Mouse (Mus musculus) intestine, embryonic 16.5 days (tissue): ENCODE measurements around the gene Tmprss9. TPM values are rescaled to one million over a fixed set of nuclear protein-coding genes. Genes with fewer than 3 reads are reported as not detected.

Experiments
- ATAC-seq: fragments of 200-750 bp; cut with Nextera tagmentation; 2 replicates; pipeline ENCODE4 v1.8.0; 2017; ENCODE audit warnings: moderate TSS enrichment, moderate library complexity
- H3K27ac ChIP-seq: fragments of 300-500 bp; sonication (generic); 2 replicates; pipeline ENCODE4 v1.5.1; 2014; ENCODE audit warnings: mild to moderate bottlenecking, low read length
- H3K27me3 ChIP-seq: fragments of 300-500 bp; sonication (generic); replicated peaks from 2 replicates; pipeline ENCODE4 v1.6.1; 2014; ENCODE audit warnings: low read length, control low read depth, mixed read lengths; ENCODE audit not compliant: control insufficient read depth, insufficient read depth
- H3K36me3 ChIP-seq: fragments of 300-500 bp; sonication (generic); 2 replicates; pipeline ENCODE4 v1.6.1; 2014; ENCODE audit warnings: low read length, control low read depth; ENCODE audit not compliant: control insufficient read depth, insufficient read depth
- H3K4me1 ChIP-seq: fragments of 300-500 bp; sonication (generic); 2 replicates; pipeline ENCODE4 v1.6.1; 2014; ENCODE audit warnings: low read length, control low read depth, mixed read lengths; ENCODE audit not compliant: control insufficient read depth, insufficient read depth
- H3K4me2 ChIP-seq: fragments of 300-500 bp; sonication (generic); 2 replicates; pipeline ENCODE4 v1.6.1; 2014; ENCODE audit warnings: low read depth, low read length, control low read depth
- H3K4me3 ChIP-seq: fragments of 300-500 bp; sonication (generic); 2 replicates; pipeline ENCODE4 v1.5.1; 2014; ENCODE audit warnings: mild to moderate bottlenecking, low read length
- H3K9ac ChIP-seq: fragments of 300-500 bp; sonication (generic); 2 replicates; pipeline ENCODE4 v1.6.1; 2014; ENCODE audit warnings: low read depth, low read length
- H3K9me3 ChIP-seq: fragments of 300-500 bp; sonication (generic); 2 replicates; pipeline ENCODE4 v1.6.1; 2016; ENCODE audit warnings: low read length, control low read depth; ENCODE audit not compliant: control insufficient read depth
- WGBS: fragments of 180-500 bp; shearing (Covaris S2); extraction: QIAGEN DNeasy Blood & Tissue Kit; methylation state at CpG from one replicate; pipeline ENCODE4 v1.1.7; 2014; 5-methylcytosine and 5-hydroxymethylcytosine counted together
- polyA plus RNA-seq: library from polyadenylated mRNA; unstranded; fragments of >200 nt; fragmentation: Nextera tagmentation; extraction: Ambion mirVana; gene quantifications from 2 replicates; pipeline ENCODE4 v1.2.1, GENCODE M21; 2015

The Tmprss9 gene
- polyA plus RNA-seq, 1 experiment from 2014 or later, result 0.06 TPM

DNA sequence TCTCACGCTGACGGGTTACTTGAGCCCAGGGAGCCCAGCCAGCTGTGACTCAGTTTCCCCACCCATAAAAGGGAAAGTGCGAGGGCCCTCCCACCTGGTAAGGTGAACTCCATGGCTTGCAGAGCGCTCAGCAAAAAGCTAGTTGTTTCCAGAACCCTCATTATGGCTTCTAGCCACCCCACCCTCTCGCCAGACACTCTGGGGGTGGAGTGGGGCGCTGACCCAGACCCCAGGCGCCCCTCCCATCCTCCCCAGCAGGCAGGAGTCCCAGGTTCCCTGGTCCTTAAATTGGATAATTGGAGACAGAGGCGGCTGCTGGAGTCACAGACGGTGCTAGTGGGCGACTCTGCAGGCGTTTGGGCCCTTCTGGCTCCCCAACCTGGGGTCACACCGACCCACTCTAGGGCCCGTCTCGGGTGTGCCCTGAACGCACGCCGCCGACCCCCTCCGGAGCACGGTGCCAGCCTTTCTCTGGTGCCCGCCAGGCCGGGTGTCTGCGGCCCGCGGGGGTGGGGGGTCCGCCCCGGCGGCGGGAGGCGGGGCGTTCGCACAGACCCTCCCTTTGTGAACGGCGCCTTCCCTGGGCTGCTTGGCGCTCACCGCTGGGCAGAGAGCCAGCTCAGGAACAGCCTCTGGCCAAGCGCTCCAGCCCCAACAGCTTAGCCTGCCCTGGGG is 64.6 kb downstream of the Tmprss9 start:
- no peaks in the 10 kb centered on the region for H3K27me3 ChIP-seq
- WGBS, result 4% methylated on average over 35 of the region's 37 CpGs

GRCm38 (mm10) chr10:80936810-80937164 is 65.1 kb downstream of the Tmprss9 start:
- no peak for ATAC-seq
- peak overlapping the region; percentile 69; the same call in 1 of the 2 replicates for H3K27ac ChIP-seq
- H3K27me3 ChIP-seq, result no peaks in the 10 kb centered on the region
- H3K36me3 ChIP-seq, result no peaks in the 10 kb centered on the region
- H3K9ac ChIP-seq, result peak overlapping the region; percentile 65
- peaks cover 87% of the 10 kb centered on the region for H3K4me1 ChIP-seq
- H3K4me2 ChIP-seq, result peak overlapping the region; percentile 81
- peak overlapping the region; percentile 40 for H3K4me3 ChIP-seq
- H3K9me3 ChIP-seq, result no peaks in the 10 kb centered on the region
- WGBS, result 21% methylated on average over 6 of the region's 6 CpGs

More for the DNA sequence above, 64.6 kb downstream of the Tmprss9 start:
- Histone ChIP-seq H3K36me3 (no peaks in the 10 kb centered on the region; the same call in 1 of the 2 replicates), H3K4me1 (peaks cover 87% of the 10 kb centered on the region), H3K9ac (peak overlapping the region; percentile 65), H3K4me3 (peak overlapping the region; percentile 40), H3K9me3 (no peaks in the 10 kb centered on the region), H3K27ac (peak overlapping the region; percentile 42), H3K4me2 (peak overlapping the region; percentile 81)
- ATAC-seq, result no peak

DNA sequence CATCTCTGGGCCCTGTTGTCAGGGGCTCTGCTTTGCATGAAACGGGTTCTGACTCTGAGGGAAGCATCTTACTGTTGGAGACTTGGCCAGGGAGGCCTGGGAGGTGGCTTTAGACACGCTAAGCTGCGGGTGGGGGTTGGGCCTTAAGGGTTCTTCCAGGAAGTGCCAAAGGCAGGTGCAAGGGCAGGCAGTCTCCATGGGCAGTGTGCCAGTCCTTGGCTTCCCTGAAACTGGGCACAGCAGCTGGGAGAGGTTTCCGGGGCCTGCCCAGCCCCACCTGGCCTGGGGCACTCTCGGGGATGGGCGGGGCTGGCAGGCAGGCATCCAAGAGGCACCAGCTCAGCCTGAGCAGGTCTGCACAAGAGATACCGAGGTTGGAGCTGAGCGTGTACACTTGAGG is 66.0 kb downstream of the Tmprss9 start:
- Histone ChIP-seq H3K4me1 (peaks cover 82% of the 10 kb centered on the region), H3K9ac (peak overlapping the region; percentile 39), H3K27me3 (no peaks in the 10 kb centered on the region), H3K27ac (peak overlapping the region; percentile 69), H3K36me3 (no peaks in the 10 kb centered on the region), H3K9me3 (no peaks in the 10 kb centered on the region), H3K4me3 (no peak overlapping the region), H3K4me2 (0 out of 2 replicates have a peak overlapping the region, but pooled peaks have one; percentile 1)
- WGBS, result 22% methylated on average over 8 of the region's 8 CpGs
- peak; percentile 32 for ATAC-seq

DNA sequence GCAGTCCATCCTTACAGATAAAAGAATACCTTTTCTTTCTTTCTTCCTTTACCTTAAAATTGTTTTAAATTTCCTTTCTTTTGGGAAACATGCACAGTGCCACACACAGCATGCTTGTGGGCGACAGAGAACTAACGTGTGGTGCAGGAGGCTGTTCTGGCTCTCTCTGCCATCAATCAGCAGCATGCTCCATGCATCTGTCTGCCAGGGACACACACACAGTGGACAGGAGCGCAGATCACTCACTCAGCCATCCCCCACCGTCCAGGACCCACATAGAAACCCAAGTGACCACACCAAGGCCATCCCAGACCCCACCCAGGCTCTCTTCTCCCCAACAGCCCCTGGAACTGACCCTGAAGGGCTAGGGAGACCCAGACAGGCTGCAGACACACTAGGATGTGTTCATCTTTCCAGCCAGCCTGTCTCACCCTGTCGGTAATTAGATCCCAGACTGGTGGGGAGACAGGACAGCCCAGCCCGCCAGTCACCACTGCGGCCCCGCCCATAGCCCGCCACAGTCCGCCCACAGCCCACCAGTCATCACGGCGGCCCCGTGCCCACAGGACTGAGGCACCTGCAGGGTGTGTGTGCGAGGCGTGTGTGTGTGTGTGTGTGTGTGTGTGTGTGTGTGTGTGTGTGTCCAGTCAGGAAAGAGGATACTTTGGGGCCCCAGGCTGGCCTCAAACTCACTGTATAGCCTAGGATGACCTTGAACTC is 67.3 kb downstream of the Tmprss9 start:
- Histone ChIP-seq H3K27me3 (no peaks in the 10 kb centered on the region), H3K4me2 (peak overlapping the region; percentile 90), H3K9me3 (no peaks in the 10 kb centered on the region), H3K4me3 (peak overlapping the region; percentile 48; the same call in 1 of the 2 replicates), H3K27ac (peak overlapping the region; percentile 93), H3K9ac (peak overlapping the region; percentile 68), H3K36me3 (no peaks in the 10 kb centered on the region), H3K4me1 (peaks cover 76% of the 10 kb centered on the region)
- ATAC-seq, result peak; percentile 20
- 14% methylated on average over 15 of the region's 15 CpGs for WGBS

- H3K4me3 ChIP-seq, result peak overlapping the region; percentile 48
- ATAC-seq, result peak; percentile 42
- peaks cover 76% of the 10 kb centered on the region for H3K4me1 ChIP-seq
- H3K36me3 ChIP-seq, result no peaks in the 10 kb centered on the region
- no peaks in the 10 kb centered on the region for H3K27me3 ChIP-seq
- peak overlapping the region; percentile 90 for H3K4me2 ChIP-seq
- peak overlapping the region; percentile 93 for H3K27ac ChIP-seq
- WGBS, result 3% methylated on average over 28 of the region's 28 CpGs
- H3K9me3 ChIP-seq, result no peaks in the 10 kb centered on the region
- peak overlapping the region; percentile 68 for H3K9ac ChIP-seq
Measured at GRCm38 (mm10) chr10:80939671-80940070, 68.0 kb downstream of the Tmprss9 start.

DNA sequence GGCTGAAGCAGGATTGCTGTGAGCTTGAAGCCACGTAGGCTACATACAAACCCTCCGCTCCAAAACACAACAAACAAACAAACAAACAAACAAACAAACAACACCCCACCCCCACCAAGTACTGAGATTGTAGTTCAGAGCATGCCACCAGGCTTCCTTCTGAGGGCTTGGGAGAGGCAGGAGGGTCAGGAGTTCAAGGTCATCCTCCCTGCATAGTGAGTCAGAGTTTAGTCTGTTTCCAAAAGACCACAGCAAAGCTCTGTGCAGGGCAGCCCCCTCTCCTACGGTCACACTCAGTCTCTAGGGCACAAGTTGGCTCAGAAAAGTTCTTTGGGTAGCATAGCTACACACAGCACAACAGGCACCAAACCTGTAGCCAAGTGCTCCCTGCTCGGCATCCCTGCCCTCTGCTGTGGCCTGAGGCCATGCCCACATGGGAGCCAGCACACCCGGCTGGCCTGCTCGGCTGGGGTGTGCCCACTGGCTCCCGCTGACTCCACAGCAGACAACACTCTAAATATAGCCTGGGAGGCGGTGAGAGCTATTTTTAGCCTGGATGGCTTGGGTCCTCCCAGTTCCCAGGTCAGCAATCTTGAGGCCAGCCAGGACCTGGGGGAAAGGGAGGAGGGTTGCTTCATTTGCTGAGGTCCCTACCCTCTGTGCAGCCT is 68.8 kb downstream of the Tmprss9 start:
- no peaks in the 10 kb centered on the region for H3K27me3 ChIP-seq
- peak overlapping the region; percentile 90 for H3K4me2 ChIP-seq
- peaks cover 72% of the 10 kb centered on the region for H3K4me1 ChIP-seq
- peak overlapping the region; percentile 48 for H3K4me3 ChIP-seq
- peak overlapping the region; percentile 68 for H3K9ac ChIP-seq
- WGBS, result 24% methylated on average over 8 of the region's 8 CpGs
- H3K9me3 ChIP-seq, result no peaks in the 10 kb centered on the region
- H3K27ac ChIP-seq, result peak overlapping the region; percentile 93
- peak; percentile 57 for ATAC-seq
- H3K36me3 ChIP-seq, result no peaks in the 10 kb centered on the region

GRCm38 (mm10) chr10:80940988-80941347 is 69.3 kb downstream of the Tmprss9 start:
- Histone ChIP-seq H3K27me3 (no peaks in the 10 kb centered on the region), H3K27ac (peak overlapping the region; percentile 93), H3K4me3 (no peak overlapping the region), H3K9ac (peak overlapping the region; percentile 68), H3K4me1 (peaks cover 67% of the 10 kb centered on the region), H3K36me3 (no peaks in the 10 kb centered on the region), H3K4me2 (peak overlapping the region; percentile 90; the same call in 1 of the 2 replicates), H3K9me3 (no peaks in the 10 kb centered on the region)
- WGBS, result 25% methylated on average over 2 of the region's 2 CpGs
- ATAC-seq, result no peak

GRCm38 (mm10) chr10:80942919-80943318 is 71.3 kb downstream of the Tmprss9 start:
- no peaks in the 10 kb centered on the region for H3K27me3 ChIP-seq

DNA sequence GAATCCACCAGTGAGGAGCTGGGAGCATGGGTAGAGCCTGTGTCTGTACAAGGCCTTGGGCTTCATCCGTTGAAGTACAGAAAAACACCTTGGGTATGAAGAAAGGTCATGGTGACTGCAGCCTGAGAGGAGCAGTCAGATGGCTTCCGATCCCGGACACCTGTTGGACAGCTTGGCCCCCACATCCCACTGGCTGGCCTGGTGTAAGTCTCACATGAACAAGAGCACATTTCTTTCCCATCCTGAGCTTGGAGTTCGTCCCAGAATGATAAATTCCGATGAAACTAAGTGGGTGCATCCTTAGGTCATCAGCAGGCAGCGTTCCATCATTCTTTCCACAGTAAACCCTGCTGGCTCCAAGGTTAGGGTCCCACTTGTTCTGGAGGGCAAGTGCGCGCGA is 72.1 kb downstream of the Tmprss9 start:
- Histone ChIP-seq H3K27ac (no peak overlapping the region), H3K4me2 (no peak overlapping the region), H3K9ac (no peak overlapping the region), H3K36me3 (no peaks in the 10 kb centered on the region), H3K9me3 (no peaks in the 10 kb centered on the region), H3K4me3 (no peak overlapping the region), H3K4me1 (peaks cover 58% of the 10 kb centered on the region), H3K27me3 (no peaks in the 10 kb centered on the region)
- 41% methylated on average over 9 of the region's 9 CpGs for WGBS
- ATAC-seq, result no peak

More at GRCm38 (mm10) chr10:80942919-80943318, 71.3 kb downstream of the Tmprss9 start:
- WGBS, result 69% methylated on average over 8 of the region's 8 CpGs
- ATAC-seq, result no peak
- peaks cover 60% of the 10 kb centered on the region for H3K4me1 ChIP-seq
- no peaks in the 10 kb centered on the region for H3K36me3 ChIP-seq
- no peak overlapping the region for H3K4me2 ChIP-seq
- H3K27ac ChIP-seq, result no peak overlapping the region
- no peak overlapping the region for H3K9ac ChIP-seq
- no peak overlapping the region for H3K4me3 ChIP-seq
- no peaks in the 10 kb centered on the region for H3K9me3 ChIP-seq
